Mouse (Mus musculus) heart, postnatal 0 days (tissue): ENCODE data around the gene Ttc28. TPM values are rescaled to one million over a fixed set of nuclear protein-coding genes. Genes with fewer than 3 reads are reported as not detected.

Source experiments
- ATAC-seq: fragments of 200-750 bp; cut with Nextera tagmentation; 2 replicates; pipeline ENCODE4 v1.8.0; 2017; ENCODE audit warnings: low read depth, moderate number of reproducible peaks, moderate library complexity; ENCODE audit not compliant: insufficient read depth
- DNase-seq: peaks from one replicate; pipeline ENCODE4 v3.0.0-alpha.2; 2016; ENCODE audit warnings: low spot score
- H3K27ac ChIP-seq: fragments of 300-500 bp; sonication (generic); 2 replicates; pipeline ENCODE4 v1.5.1; 2014; ENCODE audit warnings: low read depth, mild to moderate bottlenecking
- H3K27me3 ChIP-seq: fragments of 300-500 bp; sonication (generic); 2 replicates; pipeline ENCODE4 v1.6.1; 2014; ENCODE audit warnings: low read length, mixed read lengths; ENCODE audit not compliant: control insufficient read depth, insufficient read depth
- H3K36me3 ChIP-seq: fragments of 300-500 bp; sonication (generic); replicated peaks from 2 replicates; pipeline ENCODE4 v1.6.1; 2014; ENCODE audit warnings: low read length, mixed read lengths; ENCODE audit not compliant: control insufficient read depth, insufficient read depth
- H3K4me1 ChIP-seq: fragments of 300-500 bp; sonication (generic); 2 replicates; pipeline ENCODE4 v1.6.1; 2014; ENCODE audit warnings: antibody characterized with exemption; ENCODE audit not compliant: control insufficient read depth, insufficient read depth
- H3K4me2 ChIP-seq: fragments of 300-500 bp; sonication (generic); 2 replicates; pipeline ENCODE4 v1.6.1; 2014; ENCODE audit warnings: low read depth, mild to moderate bottlenecking, low read length, moderate library complexity
- H3K4me3 ChIP-seq: fragments of 300-500 bp; sonication (generic); 2 replicates; pipeline ENCODE4 v1.5.1; 2014; ENCODE audit warnings: low read depth, low read length
- H3K9ac ChIP-seq: fragments of 300-500 bp; sonication (generic); replicated peaks from 2 replicates; pipeline ENCODE4 v1.6.1; 2014; ENCODE audit warnings: low read depth, low read length, mixed read lengths
- H3K9me3 ChIP-seq: fragments of 300-500 bp; sonication (generic); replicated peaks from 2 replicates; pipeline ENCODE4 v1.6.1; 2016; ENCODE audit warnings: low read length; ENCODE audit not compliant: control insufficient read depth
- CTCF ChIP-seq: IDR thresholded peaks from 2 replicates; pipeline ENCODE4 v1.5.1; 2016; ENCODE audit warnings: antibody characterized with exemption, control low read depth, low read depth
- EP300 ChIP-seq: IDR thresholded peaks from 2 replicates; pipeline ENCODE4 v1.6.1; 2016; ENCODE audit warnings: antibody characterized with exemption, low read depth
- WGBS: fragments of 180-500 bp; shearing (Covaris S2); extraction: QIAGEN DNeasy Blood & Tissue Kit; methylation state at CpG from one replicate; pipeline ENCODE4 v1.1.7; 2014; 5-methylcytosine and 5-hydroxymethylcytosine counted together
- polyA plus RNA-seq: library from polyadenylated mRNA; unstranded; fragments of >200 nt; fragmentation: Nextera tagmentation; extraction: Ambion mirVana; gene quantifications from 2 replicates; pipeline ENCODE4 v1.2.1, GENCODE M21; 2015
- total RNA-seq: library from RNA; depleted of rRNA; stranded (reverse); fragments of >200 nt; gene quantifications from 2 replicates; pipeline ENCODE4 v1.2.3, GENCODE M21; 2014; ENCODE audit warnings: low replicate concordance

Gene Ttc28
- total and polyA plus RNA-seq, 2 experiments from 2014 or later: 4.6 to 14.2 TPM

DNA sequence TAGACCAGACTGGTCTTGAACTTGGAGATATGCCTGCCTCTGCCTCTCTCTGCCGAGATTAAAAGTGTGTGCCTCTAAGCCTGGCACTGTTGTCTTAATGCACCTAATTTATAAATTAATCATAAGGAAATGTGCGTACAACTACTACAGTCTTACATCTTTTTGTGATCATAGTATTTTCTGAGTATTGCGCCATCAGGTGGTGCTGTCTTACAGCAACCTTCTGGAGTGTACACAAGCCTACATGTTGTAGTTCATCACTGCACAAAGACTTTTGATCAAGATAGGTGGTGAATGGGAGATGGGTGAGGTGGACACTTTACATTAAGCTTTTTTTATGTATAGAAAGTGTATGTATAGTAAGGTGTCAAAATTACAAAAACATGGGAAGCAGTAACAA, 45.0 kb downstream of the Ttc28 start:
- Histone ChIP-seq H3K36me3 (no peaks in the 10 kb centered on the region), H3K27me3 (no peaks in the 10 kb centered on the region), H3K4me3 (no peak overlapping the region), H3K27ac (no peak overlapping the region), H3K9me3 (no peaks in the 10 kb centered on the region), H3K4me2 (no peak overlapping the region), H3K9ac (no peak overlapping the region), H3K4me1 (no peaks in the 10 kb centered on the region)
- WGBS: 94% methylated on average over 3 of the region's 3 CpGs
- DNase-seq: no peak
- TF ChIP-seq EP300: no peak
- peak; percentile 22; the same call in 1 of the 2 replicates for TF ChIP-seq CTCF
- ATAC-seq: no peak

DNA sequence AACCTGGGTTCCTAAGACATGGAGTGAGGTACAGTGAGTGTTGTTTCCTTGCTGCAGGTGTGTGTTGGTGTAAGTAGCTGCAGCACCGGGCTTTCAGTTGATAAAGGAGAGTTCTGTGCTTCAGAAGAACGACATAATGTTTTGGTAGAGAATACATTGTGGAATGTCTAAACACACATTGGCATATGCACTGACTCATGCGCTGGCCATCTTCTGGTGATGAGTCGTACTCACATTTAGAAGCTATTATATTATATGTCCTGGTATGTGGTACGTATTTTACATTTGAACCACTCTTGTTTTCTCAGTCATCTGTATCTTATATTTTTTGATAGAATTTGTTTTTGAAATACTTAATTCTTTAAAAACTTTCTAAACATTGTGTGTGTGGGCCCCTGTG, 46.2 kb downstream of the Ttc28 start:
- Histone ChIP-seq H3K27me3 (no peaks in the 10 kb centered on the region), H3K4me1 (no peaks in the 10 kb centered on the region), H3K36me3 (no peaks in the 10 kb centered on the region), H3K9ac (no peak overlapping the region), H3K4me2 (no peak overlapping the region), H3K4me3 (no peak overlapping the region), H3K27ac (no peak overlapping the region), H3K9me3 (no peaks in the 10 kb centered on the region)
- TF ChIP-seq CTCF (no peak), EP300 (no peak)
- DNase-seq: no peak
- 71% methylated on average over 5 of the region's 5 CpGs for WGBS
- ATAC-seq: no peak

DNA sequence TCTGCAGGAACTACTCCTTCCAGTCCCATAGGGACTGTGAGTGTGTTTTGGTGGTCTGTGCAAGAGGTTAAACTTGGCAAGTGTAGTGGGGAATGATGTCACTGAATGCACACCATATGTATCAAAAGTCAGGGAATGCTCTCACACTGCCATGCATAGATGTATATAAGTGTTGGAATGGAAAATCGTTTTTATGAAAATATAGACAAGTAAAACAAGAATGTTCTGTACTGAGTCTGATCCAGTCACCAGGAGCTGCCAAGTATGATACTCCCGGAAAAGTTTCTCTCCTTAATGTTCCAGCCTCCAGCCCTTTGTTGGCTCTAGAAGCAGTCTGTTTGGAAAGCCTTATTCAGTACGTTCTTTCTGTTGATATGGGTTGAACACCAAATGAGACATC, 48.7 kb downstream of the Ttc28 start:
- 52% methylated on average over 3 of the region's 3 CpGs for WGBS
- Histone ChIP-seq H3K36me3 (no peaks in the 10 kb centered on the region), H3K4me2 (no peak overlapping the region), H3K4me3 (no peak overlapping the region), H3K9me3 (no peaks in the 10 kb centered on the region), H3K27me3 (no peaks in the 10 kb centered on the region), H3K27ac (no peak overlapping the region), H3K9ac (no peak overlapping the region), H3K4me1 (no peaks in the 10 kb centered on the region)
- TF ChIP-seq EP300 (no peak), CTCF (no peak)
- DNase-seq (no peak), ATAC-seq (no peak)

DNA sequence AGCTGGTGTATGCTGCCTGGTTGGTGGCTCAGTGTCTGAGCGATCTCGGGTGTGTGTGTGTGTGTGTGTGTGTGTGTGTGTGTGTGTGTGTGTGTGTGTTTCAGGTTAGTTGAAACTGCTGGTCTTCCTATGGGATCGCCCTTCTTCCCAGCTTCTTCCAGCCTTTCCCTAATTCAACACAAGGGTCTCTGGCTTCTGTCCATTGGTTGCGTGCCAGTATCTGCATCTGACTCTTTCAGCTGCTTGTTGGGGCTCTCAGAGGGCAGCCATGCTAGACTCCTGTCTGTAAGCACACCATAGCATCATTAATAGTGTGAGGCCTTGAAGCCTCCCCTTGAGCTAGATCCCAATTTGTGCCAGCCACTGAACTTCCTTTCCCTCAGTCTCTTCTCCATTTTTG, 49.7 kb downstream of the Ttc28 start:
- H3K27ac ChIP-seq: no peak overlapping the region
- H3K4me1 ChIP-seq: no peaks in the 10 kb centered on the region
- 74% methylated on average over 4 of the region's 4 CpGs for WGBS
- TF ChIP-seq CTCF (no peak), EP300 (no peak)
- H3K4me2 ChIP-seq: no peak overlapping the region
- H3K9ac ChIP-seq: no peak overlapping the region
- no peak overlapping the region for H3K4me3 ChIP-seq
- H3K27me3 ChIP-seq: no peaks in the 10 kb centered on the region
- ATAC-seq (no peak), DNase-seq (no peak)
- H3K9me3 ChIP-seq: no peaks in the 10 kb centered on the region
- H3K36me3 ChIP-seq: no peaks in the 10 kb centered on the region

DNA sequence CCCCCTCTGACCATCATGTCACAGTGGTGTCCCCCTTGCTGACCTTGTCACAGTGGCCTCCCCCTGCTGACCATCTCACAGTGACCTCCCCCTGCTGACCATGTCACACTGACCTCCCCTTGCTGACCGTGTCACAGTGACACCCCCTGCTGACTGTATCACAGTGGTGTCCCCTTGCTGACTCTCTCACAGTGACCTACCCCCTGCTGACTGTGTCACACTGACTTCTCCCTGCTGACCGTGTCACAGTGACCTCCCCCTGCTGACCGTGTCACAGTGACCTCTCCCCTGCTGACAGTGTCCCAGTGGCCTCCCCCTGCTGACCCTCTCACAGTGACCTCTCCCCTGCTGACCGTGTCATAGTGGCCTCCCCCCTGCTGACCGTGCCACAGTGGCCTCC, 57.0 kb downstream of the Ttc28 start:
- WGBS: 71% methylated on average over 5 of the region's 5 CpGs
- H3K27ac ChIP-seq: no peak overlapping the region
- H3K9ac ChIP-seq: no peak overlapping the region
- no peaks in the 10 kb centered on the region for H3K36me3 ChIP-seq
- no peaks in the 10 kb centered on the region for H3K9me3 ChIP-seq
- H3K4me1 ChIP-seq: no peaks in the 10 kb centered on the region
- DNase-seq (no peak), ATAC-seq (no peak)
- no peak overlapping the region for H3K4me3 ChIP-seq
- H3K27me3 ChIP-seq: no peaks in the 10 kb centered on the region
- TF ChIP-seq EP300 (no peak), CTCF (no peak)
- no peak overlapping the region for H3K4me2 ChIP-seq

- H3K27ac ChIP-seq: no peak overlapping the region
- DNase-seq (no peak), ATAC-seq (no peak)
- H3K4me3 ChIP-seq: no peak overlapping the region
- H3K27me3 ChIP-seq: no peaks in the 10 kb centered on the region
- 91% methylated on average over 8 of the region's 8 CpGs for WGBS
- no peak overlapping the region for H3K9ac ChIP-seq
- no peaks in the 10 kb centered on the region for H3K9me3 ChIP-seq
- no peak overlapping the region for H3K4me2 ChIP-seq
- no peaks in the 10 kb centered on the region for H3K36me3 ChIP-seq
- TF ChIP-seq CTCF: no peak
- no peak for TF ChIP-seq EP300
- no peaks in the 10 kb centered on the region for H3K4me1 ChIP-seq
These were observed 64.7 kb downstream of the Ttc28 start for GRCm38 (mm10) chr5:110944326-110944725.
